Mouse (Mus musculus): ENCODE measurements around the gene Tnfsf13.

The Tnfsf13 gene

DNA sequence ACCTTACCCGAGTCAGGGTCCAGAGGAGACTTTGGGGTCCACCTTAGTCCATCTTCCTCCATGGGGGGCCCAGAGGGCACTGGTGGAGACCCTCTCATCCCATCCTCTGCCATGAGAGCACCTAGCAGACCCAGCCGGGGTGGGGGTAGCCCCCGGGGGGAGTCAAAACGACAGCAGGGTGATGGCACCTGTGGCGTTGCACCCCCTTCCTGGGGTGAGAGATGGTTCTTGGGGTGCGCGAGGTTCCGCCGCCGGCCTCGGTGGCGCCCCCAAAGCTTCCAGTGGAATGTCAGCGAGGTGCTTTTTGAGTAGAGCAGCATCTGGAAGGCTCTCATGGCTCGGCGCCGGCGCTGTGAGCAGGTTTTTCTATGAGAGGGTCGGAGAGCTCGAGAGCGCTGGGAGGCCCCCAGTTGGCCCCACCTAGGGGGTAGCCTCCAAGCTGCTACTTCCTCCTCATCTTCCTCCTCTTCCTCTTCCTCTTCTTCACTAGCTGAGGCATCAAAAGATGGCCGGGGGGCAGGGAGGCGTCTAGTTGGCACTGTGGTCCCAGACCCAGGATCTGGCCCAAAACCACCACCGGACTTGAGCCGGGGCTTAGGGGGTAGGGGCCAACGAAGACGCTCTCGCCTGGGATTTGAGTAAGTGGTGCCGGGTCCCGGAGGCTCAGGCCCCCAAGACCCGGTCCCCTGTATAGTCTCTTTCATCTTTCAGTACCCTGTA is 5.3 kb downstream of the Tnfsf13 start:
- DNase-seq (ENCODE audit: low spot score) = no peak

DNA sequence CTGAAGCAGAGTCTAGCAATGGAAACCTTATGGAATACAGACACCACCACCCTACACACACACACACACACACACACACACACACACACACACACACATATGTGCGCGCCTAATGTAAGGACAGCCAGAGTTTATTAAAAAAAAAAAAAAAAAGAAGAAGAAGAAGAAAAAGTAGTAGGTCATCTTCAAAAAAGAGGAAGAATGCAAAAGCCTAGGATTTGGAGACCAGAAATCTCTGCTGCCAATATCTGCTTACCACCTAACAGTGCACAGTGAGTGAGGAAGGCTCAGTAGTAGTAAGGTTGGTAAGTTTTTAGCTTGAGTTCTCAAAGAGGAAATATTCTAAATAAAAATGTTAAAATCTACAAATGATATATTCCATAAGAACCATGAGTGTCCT is 6.4 kb downstream of the Tnfsf13 start:
- DNase-seq (ENCODE audit: low spot score) = no peak

DNA sequence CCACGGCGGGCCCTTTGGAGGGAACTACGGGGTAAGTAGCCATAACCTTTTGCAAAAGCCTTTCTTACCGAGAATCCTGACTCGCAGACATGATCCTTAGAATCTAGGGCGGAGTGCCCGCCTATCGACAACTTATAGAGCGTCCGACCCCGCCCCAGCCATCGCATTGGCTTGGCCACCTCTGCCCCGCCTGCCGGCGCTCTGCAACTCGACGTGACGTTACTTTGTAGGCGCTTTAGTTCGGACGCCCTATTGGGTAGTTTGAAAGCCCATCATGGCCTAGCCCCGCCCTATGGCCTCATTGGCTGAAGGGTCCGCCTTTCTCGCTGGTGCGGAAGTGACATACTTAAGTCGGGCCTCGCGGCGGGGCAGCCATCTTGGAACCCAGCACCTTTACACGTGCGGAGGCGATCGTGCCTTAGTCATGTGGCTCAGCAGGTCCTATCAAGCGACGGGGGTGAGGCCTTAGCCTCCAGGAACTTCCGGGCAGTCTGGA is 13.3 kb downstream of the Tnfsf13 start, which contains the start of gene Eif4a1:
Eif4a1 (minus strand) TSS at position 213 of the 496 bp plus-strand sequence.
- peak; percentile 100 for DNase-seq (ENCODE audit: low spot score)

DNA sequence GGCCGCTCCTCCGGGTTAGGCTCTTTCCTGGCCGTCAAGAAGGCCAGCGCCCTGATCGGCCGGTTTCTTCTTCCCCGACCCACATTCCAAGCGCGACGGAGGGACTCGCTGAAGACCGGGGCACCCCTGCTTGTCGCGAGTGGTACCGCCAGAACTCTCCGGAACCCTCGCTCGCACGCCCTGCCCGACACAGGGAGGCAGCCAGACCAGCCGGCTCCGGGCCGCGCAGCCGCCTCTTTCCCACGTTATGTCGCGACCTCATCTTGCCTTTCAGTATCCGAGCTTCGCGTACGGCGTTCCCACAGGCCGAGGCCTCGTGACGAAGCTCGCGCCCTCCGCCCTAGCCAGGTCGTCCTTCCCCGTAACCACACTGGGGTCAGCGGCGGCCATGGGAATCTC is 13.9 kb downstream of the Tnfsf13 start:
- DNase-seq (ENCODE audit: low spot score) = no peak

DNA sequence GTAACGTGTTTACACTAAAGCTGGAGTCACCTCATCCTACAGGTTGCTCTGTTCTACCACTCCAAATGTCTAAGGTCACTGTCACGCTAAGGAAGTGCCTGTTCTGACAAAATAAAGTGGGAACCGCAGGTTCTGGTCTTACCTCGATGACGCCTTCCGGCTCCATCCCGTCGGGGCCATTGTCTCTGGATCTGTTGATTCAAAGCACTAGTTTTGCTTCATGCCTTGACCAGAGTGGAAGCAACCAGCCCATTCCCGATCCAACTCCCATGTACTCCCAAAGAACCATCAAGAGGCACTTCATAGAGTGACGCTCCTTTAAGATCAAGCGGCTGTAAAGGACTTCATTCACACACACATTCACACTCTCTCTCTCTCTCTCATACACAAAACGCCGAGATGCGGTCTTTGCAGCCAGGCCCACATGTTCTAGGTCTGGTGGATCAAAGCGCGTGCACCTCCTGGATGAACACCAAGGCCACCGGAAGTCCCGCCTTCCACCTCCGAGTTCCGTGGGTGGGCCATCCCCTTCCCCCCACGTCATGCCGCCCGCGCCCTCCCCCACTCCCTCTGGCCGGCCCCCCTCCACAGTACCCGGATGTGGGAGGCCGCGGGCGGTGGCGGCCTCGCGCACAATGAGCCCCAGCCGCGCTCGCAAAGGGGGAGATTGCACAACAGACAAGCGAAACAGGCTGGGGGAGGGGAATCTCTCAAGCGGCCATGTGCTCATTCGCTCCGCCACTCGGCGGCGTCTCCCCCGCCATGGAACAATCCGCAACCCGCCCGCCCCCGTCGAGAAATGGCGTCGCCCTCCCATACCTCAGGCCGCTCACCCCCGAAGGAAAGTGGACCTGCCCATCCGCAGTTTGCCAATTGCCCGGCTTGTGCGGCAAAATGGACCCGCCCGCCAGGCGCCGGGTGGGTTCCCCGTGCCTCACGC is 14.5 kb downstream of the Tnfsf13 start:
- DNase-seq (ENCODE audit: low spot score) = peak; percentile 94

DNA sequence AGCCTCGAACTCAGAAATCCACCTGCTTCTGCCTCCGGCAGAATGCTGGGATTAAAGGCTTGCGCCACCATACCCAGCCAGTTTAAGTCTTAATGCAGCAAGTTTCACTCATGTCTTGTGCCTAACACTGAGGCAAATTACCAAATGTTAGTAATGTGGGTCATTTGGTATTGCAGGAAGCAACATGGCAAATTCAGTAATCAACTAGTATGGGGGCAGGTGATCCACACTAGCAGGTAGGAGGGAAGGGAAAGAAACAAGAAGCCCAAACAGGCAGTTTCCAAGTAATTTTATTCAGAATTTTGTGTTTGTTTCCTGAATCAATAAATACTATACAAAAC is 18.9 kb downstream of the Tnfsf13 start:
- no peak for DNase-seq (ENCODE audit: low spot score)

DNA sequence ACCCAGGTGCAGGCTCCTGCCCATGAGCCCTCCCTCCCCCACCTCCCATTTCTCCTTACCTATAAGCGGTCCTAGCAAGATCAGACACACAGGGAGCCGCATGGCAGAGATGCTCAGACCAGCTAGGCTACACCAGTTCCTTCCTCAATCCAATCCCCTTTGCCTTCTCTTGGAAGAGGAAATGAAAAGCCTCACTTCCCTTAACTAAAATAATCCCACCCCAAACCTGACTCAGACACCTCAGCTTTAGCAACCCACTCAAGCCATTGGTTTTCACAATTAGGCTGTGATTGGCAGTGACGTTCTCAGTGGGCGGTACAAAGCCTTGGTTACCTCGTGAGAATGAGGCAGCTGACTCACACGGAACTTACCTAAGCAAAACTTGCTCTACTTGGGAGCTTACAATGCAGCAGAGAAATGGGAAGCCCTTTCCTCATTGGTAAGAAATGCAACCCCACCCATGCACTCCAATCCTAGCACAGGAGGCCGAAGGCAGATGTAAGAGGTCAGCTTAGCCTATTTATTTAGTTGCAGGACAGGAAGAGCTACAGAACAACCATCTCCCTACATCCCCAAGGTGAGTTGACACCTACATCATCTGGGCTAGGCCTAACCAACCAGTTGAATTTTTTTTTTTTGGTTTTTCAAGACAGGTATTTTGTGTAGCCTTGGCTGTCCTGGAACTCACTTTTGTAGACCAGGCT is 19.5 kb downstream of the Tnfsf13 start, which contains the start of gene Cd68:
Cd68 (minus strand) TSS at position 193 of the 704 bp plus-strand sequence.
- peak; percentile 77 for DNase-seq (ENCODE audit: low spot score)

DNA sequence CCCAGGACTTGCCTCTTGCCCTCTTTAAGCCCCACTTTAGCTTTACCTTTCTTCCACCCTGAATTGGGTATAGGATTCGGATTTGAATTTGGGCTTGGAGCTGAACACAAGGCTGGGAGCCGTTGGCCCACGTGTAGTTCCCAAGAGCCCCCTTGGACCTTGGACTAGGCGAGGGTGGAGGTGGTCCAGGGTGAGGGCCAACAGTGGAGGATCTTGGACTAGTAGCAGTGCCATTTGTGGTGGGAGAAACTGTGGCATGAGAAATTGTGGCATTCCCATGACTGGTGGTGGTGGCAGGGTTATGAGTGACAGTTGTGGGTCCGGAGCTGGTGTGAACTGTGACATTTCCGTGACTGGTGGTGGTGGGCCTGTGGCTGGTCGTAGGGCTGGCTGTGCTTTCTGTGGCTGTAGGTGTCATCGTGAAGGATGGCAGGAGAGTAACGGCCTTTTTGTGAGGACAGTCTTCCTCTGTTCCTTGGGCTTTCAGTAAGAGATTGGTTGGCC is 20.1 kb downstream of the Tnfsf13 start:
- no peak for DNase-seq (ENCODE audit: low spot score)

DNA sequence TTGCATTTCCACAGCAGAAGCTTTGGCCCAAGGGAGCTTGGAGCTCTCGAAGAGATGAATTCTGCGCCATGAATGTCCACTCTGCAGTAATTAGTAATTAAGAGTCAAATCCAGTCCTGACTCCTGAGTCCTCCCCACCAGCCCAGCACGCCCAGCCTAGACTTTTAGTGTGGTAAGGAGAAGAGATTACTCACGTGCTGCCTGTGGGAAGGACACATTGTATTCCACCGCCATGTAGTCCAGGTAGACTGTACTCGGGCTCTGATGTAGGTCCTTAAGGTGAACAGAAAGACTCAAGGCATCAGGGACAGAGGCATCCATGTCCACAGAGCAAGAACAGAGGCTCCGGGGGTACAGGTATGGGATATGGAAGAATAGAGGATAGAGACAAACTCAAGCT is 20.7 kb downstream of the Tnfsf13 start:
- DNase-seq (ENCODE audit: low spot score) = no peak

DNA sequence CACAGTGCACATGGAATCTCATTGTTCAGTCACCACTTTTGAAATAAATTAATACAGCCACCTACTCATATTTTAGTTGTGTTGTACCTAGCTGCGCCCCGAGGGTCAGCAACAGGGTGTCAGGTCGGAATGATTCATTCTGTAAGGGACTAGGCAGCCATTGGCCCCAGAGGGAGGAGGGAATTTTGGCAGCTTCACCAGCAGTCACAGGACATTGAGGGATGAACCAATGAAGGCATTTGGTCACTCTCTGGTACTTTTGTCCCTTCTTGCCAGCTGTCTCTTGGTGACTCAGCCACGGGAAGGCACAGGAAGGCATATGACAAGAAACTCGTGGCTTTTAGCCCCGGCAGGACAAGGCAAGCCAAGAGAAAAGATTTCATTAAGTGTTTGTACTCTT is 21.8 kb downstream of the Tnfsf13 start:
- DNase-seq (ENCODE audit: low spot score) = no peak

DNA sequence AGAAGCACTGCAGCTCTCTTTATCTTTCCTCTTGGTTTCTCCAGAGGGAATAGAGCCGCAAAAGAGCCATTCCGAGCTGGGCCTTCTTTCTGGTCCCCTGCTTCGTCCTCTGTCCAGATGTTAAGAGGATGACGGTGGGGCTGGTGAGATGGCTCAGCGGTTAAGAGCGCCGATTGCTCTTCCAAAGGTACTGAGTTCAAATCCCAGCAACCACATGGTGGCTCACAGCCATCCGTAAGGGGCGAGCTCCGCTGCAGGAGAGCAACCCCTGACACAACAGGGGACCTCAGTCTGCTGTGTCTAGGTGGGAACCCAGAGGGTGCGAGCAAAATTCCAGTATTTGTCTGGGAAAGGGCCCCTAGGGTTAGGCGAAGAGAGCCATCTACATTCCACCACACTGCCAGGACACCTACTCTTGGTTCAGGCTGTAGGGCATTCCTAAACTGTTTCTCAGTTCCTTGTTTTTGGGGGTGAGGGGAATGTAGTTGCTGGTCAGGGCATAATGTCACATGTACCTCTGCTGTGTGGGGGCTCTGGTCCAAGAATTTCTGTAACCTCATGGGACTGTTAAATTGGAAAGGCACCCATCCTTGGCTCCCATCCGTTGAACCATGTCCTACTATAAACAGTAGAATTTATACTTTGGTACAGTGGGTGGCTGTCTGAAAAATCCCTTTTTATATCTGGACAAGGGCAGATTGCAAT is 22.5 kb downstream of the Tnfsf13 start:
- DNase-seq (ENCODE audit: low spot score) = no peak

DNA sequence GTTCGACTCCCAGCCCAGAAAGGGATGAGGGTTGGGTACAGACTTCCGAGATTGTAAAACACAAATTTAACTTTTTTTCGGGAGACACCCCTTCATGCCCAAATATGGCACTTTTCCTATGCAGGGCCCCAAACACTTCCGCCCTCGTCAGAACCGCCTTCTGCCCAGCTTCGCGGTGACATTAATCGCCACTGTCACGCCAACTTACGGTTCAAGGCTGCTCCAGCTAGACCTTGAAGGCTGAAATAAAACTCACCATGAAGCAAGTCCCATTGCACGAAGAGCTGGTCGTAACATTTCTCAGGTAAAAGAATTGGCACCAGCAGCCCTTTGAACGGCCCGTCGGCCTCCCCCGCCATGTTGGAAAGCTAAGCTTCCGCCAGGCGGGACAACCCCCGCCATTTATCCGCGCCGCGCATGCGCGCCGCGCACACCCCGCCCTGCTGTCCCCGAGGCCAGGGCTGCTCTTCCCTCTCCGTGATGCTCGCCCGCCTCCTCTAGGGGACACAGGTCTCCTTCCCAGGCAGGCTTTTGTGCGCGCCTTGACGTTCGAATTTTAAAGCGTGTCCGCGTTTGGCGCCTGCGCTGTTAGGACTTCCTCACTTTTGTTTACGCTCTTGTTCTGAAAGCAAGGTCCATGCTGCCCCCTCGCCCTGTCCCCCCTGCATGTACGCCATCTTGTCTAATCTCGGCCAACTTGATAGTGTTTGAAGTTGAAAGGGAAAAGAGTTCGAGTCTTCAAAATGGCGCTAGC is 23.2 kb downstream of the Tnfsf13 start, which contains the start of gene Mpdu1:
Mpdu1 (minus strand) TSS at position 430 of the 754 bp plus-strand sequence.
- peak; percentile 97 for DNase-seq (ENCODE audit: low spot score)

DNA sequence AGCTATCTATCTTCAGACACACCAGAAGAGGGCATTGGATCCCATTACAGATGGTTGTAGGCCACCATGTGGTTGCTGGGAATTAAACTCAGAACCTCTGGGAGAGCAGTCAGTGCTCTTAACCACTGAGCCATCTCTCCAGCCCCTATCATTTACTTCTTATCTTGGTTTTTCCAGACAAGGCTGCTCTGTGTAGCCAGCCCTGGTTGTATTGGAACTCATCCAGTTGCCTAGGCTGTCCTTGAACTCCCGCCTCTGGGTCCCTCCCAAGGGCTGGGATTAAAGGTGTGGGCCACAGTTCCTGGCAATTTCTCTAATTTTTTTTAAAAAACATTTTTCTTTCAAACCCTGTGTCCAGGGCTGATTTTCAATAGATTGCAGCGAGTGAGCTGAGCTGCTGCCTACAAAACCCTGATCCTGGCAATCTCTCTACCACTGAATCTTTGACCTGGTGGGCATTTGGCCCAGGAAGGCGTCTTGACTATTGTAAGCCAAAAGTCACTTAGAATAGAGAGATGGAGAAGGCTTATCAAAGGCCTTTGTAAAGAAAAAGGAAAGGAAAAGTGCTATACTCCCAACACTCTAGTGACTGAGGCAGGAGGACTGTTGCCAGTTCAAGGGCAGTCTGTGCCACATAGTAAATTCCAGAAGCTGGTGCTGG is 24.2 kb downstream of the Tnfsf13 start:
- no peak for DNase-seq (ENCODE audit: low spot score)

DNA sequence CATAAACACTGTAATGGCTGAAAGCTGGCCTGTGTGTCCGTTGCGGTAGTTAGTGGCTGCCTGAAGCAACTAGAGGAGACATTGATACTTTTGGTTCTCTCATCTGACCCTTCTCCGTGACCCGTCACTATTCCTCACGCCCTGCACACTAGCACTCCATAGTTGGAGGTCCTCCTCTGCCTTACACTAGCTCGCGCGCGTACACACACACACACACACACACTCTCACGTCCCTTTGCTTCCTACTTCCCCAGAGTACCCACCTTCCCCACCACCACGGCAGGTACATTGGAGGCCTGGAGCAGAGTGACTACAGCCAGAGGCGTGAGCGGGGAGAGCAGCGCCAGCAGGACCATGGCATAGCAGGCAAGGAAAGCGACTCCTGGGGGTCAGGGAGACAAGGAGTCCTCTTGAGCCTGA is 28.1 kb downstream of the Tnfsf13 start:
- no peak for DNase-seq (ENCODE audit: low spot score)

DNA sequence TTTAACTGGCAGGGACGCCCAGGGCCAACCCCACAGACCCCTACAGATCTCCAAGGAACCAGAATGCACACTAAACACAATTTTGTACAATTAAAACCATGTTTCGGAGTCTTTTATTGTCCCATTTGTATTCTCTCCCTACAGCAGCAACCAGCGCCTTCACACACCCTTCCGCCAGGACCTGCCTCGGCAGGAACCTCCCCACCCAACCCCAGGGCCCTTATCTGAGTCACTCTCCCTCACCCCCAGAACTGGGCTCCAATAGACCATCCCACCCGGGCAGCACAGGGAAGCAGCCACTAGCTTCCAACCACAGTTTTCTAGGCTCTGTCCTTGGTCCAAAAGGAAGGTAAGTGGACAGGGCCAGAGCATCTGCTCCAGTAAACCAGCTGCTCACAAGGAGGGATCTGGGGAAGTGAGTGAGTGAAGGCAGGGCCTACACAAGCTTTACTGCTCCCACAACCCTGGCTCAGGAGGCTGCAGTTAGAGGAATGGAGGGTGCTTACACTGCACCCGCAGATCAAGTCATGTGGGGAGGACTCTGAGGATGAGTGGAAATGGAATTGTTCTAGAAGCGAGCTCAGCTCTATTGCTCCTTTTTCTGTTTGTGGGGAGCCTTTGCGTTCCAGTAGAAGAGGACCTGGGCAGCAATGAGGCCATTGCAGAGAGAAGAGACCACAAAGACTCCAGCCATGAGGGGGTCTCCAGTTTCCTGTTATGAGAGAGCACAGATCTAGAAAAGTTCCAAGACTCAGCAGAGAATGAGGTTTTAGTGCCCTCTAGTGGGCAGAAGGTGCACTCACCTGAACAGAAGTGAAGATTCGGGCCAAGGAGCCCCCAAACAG is 28.7 kb downstream of the Tnfsf13 start:
- DNase-seq (ENCODE audit: low spot score) = peak; percentile 83

DNA sequence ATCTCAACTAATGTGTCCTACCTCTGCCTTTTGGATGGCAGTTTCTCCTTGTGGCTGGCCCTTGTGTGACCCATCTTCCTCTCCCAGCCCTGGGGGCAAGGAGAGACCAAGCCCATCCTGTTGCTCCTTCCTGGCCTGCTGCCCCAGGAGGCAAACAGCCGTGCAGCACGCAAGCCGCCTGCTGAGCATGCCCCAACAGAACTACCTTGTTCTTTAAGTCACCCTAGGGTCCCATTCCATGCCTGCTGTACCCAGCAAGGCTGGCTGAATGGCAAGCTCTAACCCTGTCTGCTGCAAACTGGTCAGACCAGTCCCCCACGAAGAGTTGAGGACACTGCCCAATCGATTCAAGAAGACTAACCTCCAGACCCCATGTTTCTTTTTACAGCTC is 29.5 kb downstream of the Tnfsf13 start:
- DNase-seq (ENCODE audit: low spot score) = no peak

DNA sequence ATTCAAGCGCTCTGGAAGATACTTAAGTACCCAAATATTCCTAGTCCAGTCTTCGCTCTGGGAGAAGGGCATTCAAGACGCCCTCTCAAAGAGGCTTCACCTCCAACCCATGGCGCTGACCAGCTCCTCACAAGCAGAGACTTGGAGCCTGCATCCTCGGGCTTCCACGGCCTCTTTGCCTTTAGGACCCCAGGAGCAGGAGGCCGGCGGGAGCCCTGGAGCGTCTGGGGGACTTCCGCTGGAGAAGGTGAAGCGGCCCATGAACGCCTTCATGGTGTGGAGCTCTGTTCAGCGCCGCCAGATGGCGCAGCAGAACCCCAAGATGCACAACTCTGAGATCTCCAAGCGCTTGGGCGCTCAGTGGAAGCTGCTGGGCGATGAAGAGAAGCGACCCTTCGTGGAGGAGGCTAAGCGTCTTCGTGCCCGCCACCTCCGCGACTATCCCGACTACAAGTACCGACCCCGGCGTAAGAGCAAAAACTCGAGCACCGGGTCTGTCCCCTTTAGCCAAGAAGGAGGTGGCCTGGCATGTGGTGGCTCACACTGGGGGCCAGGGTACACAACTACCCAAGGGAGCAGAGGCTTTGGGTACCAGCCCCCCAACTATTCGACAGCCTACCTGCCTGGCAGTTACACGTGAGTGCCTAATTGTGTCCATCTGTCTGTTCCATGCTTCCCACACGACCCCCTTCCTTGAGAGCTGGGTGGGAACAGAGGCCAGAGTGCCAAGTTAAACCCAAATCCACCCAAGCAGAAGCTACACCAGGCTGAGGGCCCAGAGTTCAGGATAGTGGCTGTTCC is 30.1 kb downstream of the Tnfsf13 start, which contains the start of gene Sox15:
Sox15 (plus strand) TSS at position 51 of the 801 bp plus-strand sequence.
- peak; percentile 87 for DNase-seq (ENCODE audit: low spot score)

DNA sequence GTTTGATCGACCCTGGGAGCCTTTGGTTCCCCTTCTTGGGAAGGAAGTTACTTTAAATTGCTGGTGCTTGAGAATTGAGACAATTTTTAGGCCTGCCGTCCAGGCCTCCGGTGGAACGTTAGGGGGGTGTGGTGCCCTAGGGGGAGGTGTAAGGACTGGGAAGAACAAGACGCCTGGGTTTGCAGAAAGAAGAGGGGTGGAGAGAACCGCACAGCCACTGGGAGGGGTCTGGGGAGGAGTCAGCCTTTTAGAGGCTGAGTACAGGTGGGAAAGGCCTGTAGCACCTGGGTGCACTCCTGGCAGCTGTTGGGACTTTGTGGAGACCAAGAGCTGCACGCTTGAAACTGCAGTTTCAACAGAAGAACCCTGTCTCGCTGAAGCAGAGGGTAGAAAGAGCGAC is 30.8 kb downstream of the Tnfsf13 start:
- no peak for DNase-seq (ENCODE audit: low spot score)
